Mouse (Mus musculus): ENCODE data around the gene Aldoc. TPM values are rescaled to one million over a fixed set of nuclear protein-coding genes. Genes with fewer than 3 reads are reported as not detected.

Gene Aldoc
- polyA plus RNA-seq, 1 experiment, result 4.4 TPM

DNA sequence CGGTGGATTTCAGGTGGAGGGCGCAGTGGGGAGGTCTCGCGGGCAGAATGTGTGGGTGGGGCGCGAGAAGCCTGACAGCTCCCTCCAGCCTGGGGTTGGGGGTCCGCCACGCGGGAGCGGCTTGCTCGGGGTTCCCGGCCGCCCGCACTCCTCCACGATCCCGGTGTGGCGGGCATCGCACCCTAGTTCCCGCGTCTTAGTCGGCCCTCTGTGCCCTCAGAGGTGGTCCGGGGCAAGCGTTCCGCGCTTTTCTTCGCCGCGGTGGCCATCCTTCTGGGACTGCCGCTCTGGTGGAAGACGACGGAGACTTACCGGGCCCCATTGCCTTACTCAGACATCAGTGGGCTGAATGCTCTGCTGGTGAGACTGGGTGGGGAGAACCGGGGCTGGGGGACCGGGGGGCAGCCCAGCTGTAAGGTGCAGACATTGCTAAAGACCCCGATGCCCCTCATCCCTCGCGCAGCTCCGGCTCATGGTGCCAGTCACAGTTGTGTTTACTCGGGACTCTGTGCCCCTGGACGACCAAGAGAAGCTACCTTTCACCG, 5.8 kb downstream of the Aldoc start:
- Histone ChIP-seq H3K4me1 (ENCODE audit: control insufficient read depth, insufficient read depth, insufficient read length) (peaks cover 2% of the 10 kb centered on the region; the same call in 1 of the 2 replicates), H3K27ac (ENCODE audit: insufficient read depth, low read length) (peak overlapping the region; percentile 49), H3K27me3 (ENCODE audit: control insufficient read depth, insufficient read depth, low read length) (no peaks in the 10 kb centered on the region), H3K4me3 (ENCODE audit: extremely low read depth, insufficient read depth, insufficient read length) (peak overlapping the region; percentile 75), H3K36me3 (ENCODE audit: control insufficient read depth, insufficient read depth, low read length) (peaks cover 4% of the 10 kb centered on the region)
- WGBS, result under 1% methylated on average over 41 of the region's 41 CpGs
- no peak for DNase-seq (ENCODE audit: low read depth in 1 of 2, low spot score in 2 of 2)
- TF ChIP-seq CTCF (IDR thresholded peaks at IDR 0.05; ENCODE audit: extremely low read depth, insufficient read depth, insufficient read length, insufficient replicate concordance) (no peak), POLR2A (IDR thresholded peaks at IDR 0.05; ENCODE audit: low read depth, low read length) (no peak)

DNA sequence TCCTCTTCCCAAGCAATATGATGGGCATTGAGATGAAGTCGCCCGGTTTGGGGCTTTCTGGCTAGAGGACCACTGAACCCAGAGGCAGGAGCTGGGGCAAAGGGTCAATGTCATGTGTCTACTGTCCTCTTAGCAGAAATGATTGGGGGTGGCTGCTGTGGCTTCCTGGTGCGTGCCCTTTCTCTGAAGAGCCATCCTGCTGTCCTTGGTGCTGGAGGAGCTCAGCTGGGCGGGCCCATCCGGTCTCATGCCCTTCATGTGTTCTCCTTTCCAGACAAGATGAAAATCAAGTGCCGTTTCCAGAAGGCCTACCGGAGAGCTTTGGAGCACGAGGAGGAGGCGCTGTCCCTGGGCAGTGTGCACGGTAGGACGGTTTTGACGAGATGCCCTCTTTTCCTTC, 9.9 kb downstream of the Aldoc start:
- no peak for DNase-seq (ENCODE audit: low read depth in 1 of 2, low spot score in 2 of 2)
- Histone ChIP-seq H3K4me3 (ENCODE audit: extremely low read depth, insufficient read depth, insufficient read length) (no peak overlapping the region), H3K36me3 (ENCODE audit: control insufficient read depth, insufficient read depth, low read length) (peaks cover 18% of the 10 kb centered on the region), H3K4me1 (ENCODE audit: control insufficient read depth, insufficient read depth, insufficient read length) (peaks cover 2% of the 10 kb centered on the region; the same call in 1 of the 2 replicates), H3K27ac (ENCODE audit: insufficient read depth, low read length) (no peak overlapping the region), H3K27me3 (ENCODE audit: control insufficient read depth, insufficient read depth, low read length) (no peaks in the 10 kb centered on the region)
- 94% methylated on average over 12 of the region's 12 CpGs for WGBS
- TF ChIP-seq CTCF (IDR thresholded peaks at IDR 0.05; ENCODE audit: extremely low read depth, insufficient read depth, insufficient read length, insufficient replicate concordance) (no peak), POLR2A (IDR thresholded peaks at IDR 0.05; ENCODE audit: low read depth, low read length) (no peak)

DNA sequence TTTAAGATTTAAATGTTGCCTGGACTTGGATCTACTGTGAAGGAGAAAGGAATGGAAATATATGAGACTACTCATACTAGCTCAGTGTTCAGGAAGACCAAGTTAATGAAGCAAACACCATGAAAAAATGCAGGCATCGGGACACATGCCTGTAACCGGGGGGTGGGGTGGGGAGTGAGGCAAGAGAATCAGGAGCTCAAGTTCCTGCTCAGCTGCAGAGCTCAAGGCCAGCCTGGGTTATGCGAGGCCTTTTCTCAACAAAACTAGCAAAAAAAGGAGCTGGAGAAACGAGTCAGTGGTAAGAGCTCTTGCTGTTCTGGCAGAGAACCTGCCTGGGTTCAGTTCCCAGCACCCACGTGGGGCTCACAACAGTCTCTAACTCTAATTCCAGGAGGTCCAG, 11.2 kb downstream of the Aldoc start:
- no peak overlapping the region for H3K4me3 ChIP-seq (ENCODE audit: extremely low read depth, insufficient read depth, insufficient read length)
- no peaks in the 10 kb centered on the region for H3K27me3 ChIP-seq (ENCODE audit: control insufficient read depth, insufficient read depth, low read length)
- DNase-seq (ENCODE audit: low read depth in 1 of 2, low spot score in 2 of 2), result no peak
- H3K4me1 ChIP-seq (ENCODE audit: control insufficient read depth, insufficient read depth, insufficient read length), result peaks cover 2% of the 10 kb centered on the region; the same call in 1 of the 2 replicates
- H3K36me3 ChIP-seq (ENCODE audit: control insufficient read depth, insufficient read depth, low read length), result peaks cover 21% of the 10 kb centered on the region
- WGBS, result 90% methylated on average over 5 of the region's 5 CpGs
- TF ChIP-seq POLR2A (IDR thresholded peaks at IDR 0.05; ENCODE audit: low read depth, low read length) (no peak), CTCF (IDR thresholded peaks at IDR 0.05; ENCODE audit: extremely low read depth, insufficient read depth, insufficient read length, insufficient replicate concordance) (no peak)
- no peak overlapping the region for H3K27ac ChIP-seq (ENCODE audit: insufficient read depth, low read length)

DNA sequence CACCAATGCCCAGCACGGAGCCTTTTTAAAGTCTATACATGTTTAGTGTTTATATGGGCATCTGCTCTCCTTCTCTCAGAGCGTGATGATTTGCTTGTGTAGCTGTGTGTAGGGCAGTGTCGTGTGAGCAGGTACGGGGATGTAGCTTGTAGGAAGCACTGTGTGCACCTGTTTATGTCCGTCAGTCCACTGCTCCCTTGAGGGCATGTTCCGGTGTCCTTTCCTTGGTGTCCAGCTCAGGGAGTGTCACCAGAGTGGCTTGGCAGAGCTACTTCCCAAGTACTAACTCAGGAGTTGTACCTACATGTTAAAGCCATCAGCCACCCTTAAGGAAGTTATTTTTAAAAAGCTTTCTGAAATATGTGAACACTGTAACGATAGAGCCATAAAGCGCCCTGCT, 14.3 kb downstream of the Aldoc start:
- peaks cover 36% of the 10 kb centered on the region for H3K36me3 ChIP-seq (ENCODE audit: control insufficient read depth, insufficient read depth, low read length)
- 95% methylated on average over 8 of the region's 8 CpGs for WGBS
- H3K27ac ChIP-seq (ENCODE audit: insufficient read depth, low read length), result no peak overlapping the region
- no peak for TF ChIP-seq CTCF (IDR thresholded peaks at IDR 0.05; ENCODE audit: extremely low read depth, insufficient read depth, insufficient read length, insufficient replicate concordance)
- no peak for TF ChIP-seq POLR2A (IDR thresholded peaks at IDR 0.05; ENCODE audit: low read depth, low read length)
- DNase-seq (ENCODE audit: low read depth in 1 of 2, low spot score in 2 of 2), result no peak
- H3K4me3 ChIP-seq (ENCODE audit: extremely low read depth, insufficient read depth, insufficient read length), result no peak overlapping the region
- no peaks in the 10 kb centered on the region for H3K27me3 ChIP-seq (ENCODE audit: control insufficient read depth, insufficient read depth, low read length)
- no peaks in the 10 kb centered on the region for H3K4me1 ChIP-seq (ENCODE audit: control insufficient read depth, insufficient read depth, insufficient read length)

DNA sequence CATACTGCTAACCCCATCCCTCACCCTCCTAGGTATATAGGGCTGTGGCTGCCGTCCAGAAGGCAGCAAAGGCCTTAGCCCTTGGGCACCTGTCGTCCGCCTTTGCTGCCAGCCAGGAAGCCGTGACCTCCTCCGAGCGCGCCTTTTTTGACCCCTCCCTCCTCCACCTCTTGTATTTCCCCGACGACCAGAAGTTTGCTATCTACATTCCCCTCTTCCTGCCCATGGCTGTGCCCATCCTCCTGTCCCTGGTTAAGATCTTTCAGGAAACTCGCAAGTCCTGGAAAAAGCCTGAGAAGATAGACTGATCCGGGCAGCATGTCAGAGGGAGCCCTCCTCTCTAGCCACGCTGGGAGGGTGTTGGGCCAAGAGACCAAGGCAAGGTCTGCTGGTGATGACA, 18.9 kb downstream of the Aldoc start:
- no peak for TF ChIP-seq CTCF (IDR thresholded peaks at IDR 0.05; ENCODE audit: extremely low read depth, insufficient read depth, insufficient read length, insufficient replicate concordance)
- TF ChIP-seq POLR2A (IDR thresholded peaks at IDR 0.05; ENCODE audit: low read depth, low read length), result no peak
- no peak for DNase-seq (ENCODE audit: low read depth in 1 of 2, low spot score in 2 of 2)
- peaks cover 28% of the 10 kb centered on the region for H3K4me1 ChIP-seq (ENCODE audit: control insufficient read depth, insufficient read depth, insufficient read length)
- WGBS, result 88% methylated on average over 12 of the region's 12 CpGs
- H3K36me3 ChIP-seq (ENCODE audit: control insufficient read depth, insufficient read depth, low read length), result peaks cover 20% of the 10 kb centered on the region
- H3K27ac ChIP-seq (ENCODE audit: insufficient read depth, low read length), result no peak overlapping the region
- H3K4me3 ChIP-seq (ENCODE audit: extremely low read depth, insufficient read depth, insufficient read length), result no peak overlapping the region
- H3K27me3 ChIP-seq (ENCODE audit: control insufficient read depth, insufficient read depth, low read length), result no peaks in the 10 kb centered on the region

DNA sequence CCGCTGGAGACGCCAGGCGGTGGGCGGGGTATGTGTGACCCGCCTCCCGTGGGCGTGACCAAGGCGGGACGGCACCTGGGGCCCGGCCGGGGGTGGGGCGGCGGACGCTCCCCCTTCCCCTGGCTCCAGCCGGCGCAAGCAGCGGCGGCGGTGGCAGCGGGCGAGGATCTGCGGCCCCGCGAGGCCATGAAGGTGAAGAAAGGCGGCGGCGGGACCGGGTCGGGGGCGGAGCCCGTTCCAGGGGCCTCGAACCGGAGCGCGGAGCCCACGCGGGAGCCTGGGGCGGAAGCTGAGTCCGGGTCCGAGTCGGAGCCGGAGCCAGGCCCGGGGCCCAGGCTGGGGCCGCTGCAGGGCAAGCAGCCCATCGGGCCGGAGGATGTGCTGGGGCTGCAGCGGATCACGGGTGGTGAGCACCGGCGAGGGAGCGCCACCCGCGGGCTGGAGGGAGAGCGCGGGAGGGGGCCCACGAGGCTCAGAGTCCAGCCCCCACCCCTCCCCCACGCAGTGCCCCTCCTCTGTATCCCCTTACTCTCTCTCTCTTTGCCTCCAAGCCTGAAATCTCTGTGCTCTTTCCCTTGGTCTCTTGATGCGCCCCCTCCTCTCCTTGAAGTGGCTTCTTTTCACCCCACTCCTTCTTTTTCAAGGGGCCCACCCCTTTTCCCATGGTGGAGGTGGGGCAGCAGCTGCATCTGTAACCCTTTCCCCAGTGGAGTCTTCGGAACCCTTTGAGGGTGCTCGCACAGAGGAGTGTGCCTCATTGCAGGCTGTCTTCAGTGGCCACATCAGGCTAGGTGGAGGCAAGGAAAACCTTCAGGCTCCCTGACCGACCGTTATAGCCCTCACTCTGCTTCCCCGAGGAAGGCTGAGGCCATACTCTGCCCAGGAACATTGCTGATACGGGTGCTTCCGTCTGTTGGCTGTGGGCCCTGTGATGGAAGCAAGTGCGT, 20.9 kb downstream of the Aldoc start, which contains the start of gene Unc119:
Gene Unc119 (plus strand): TSS at position 102 of the 947 bp plus-strand sequence.
- TF ChIP-seq CTCF (IDR thresholded peaks at IDR 0.05; ENCODE audit: extremely low read depth, insufficient read depth, insufficient read length, insufficient replicate concordance), result no peak
- peak; percentile 19; the same call in 1 of the 2 replicates for TF ChIP-seq POLR2A (IDR thresholded peaks at IDR 0.05; ENCODE audit: low read depth, low read length)
- Histone ChIP-seq H3K4me3 (ENCODE audit: extremely low read depth, insufficient read depth, insufficient read length) (peak within 1 kb of the TSS; percentile 75), H3K27ac (ENCODE audit: insufficient read depth, low read length) (peak within 1 kb of the TSS; percentile 58), H3K36me3 (ENCODE audit: control insufficient read depth, insufficient read depth, low read length) (peaks cover 17% of the 10 kb centered on the region), H3K27me3 (ENCODE audit: control insufficient read depth, insufficient read depth, low read length) (no peaks in the 10 kb centered on the region), H3K4me1 (ENCODE audit: control insufficient read depth, insufficient read depth, insufficient read length) (peaks cover 36% of the 10 kb centered on the region)
- WGBS, result 5% methylated on average over 62 of the region's 66 CpGs
- peak; percentile 30 to 83 for DNase-seq (ENCODE audit: low read depth in 1 of 2, low spot score in 2 of 2)
